In genomic region chr10:42763246-42763645, GRCm38 (mm10) we compare ENCODE assay signal across 9 mouse cellular contexts. TPM values are rescaled to one million over a fixed set of nuclear protein-coding genes. Genes with fewer than 3 reads are reported as not detected.
A peak's percentile ranks its signal among the peaks of the same experiment; 100 is the strongest.
DNase-seq lines count a peak whose midpoint lies in the region; ATAC-seq and TF ChIP-seq lines count a peak whose summit lies in the region.
"Had no signal": no experiment of that assay in that cellular context is flagged by ENCODE, and none has a peak within 500 bp of the region (broad histone marks: within the 10 kb centered on the region; RNA-seq: fewer than 3 reads in every experiment).

No protein-coding gene starts in this region.

- no peak for TF ChIP-seq POLR2A in cortical plate, adult 2 months (IDR thresholded peaks at IDR 0.05; ENCODE audit: extremely low read depth, insufficient read depth, low read length)

- peak overlapping the region in 1 of 2 experiments; percentile 76; a peak in 2 of 4 replicates for H3K4me3 ChIP-seq in heart, embryonic 14.5 days (ENCODE audit: control insufficient read depth in 1 of 2, insufficient read depth in 1 of 2, low read depth in 1 of 2, low read length in 2 of 2)
- peak overlapping the region; percentile 4; the same call in 1 of the 2 replicates for H3K4me3 ChIP-seq in cortical plate, adult 2 months (ENCODE audit: insufficient read depth, low read length)
- H3K4me3 ChIP-seq in hindbrain, embryonic 16.5 days (ENCODE audit: low read length), result peak overlapping the region; percentile 98
- peak overlapping the region; percentile 97 for H3K4me3 ChIP-seq in midbrain, embryonic 13.5 days (replicated peaks)

- H3K27ac ChIP-seq in heart, embryonic 14.5 days (replicated peaks in 1 of 2; ENCODE audit: control insufficient read depth in 1 of 2, insufficient read depth in 1 of 2, low read depth in 2 of 2, low read length in 2 of 2), result no peak overlapping the region
- no peak overlapping the region for H3K27ac ChIP-seq in cortical plate, adult 2 months (ENCODE audit: insufficient read depth, low read length)
- H3K27ac ChIP-seq in hindbrain, embryonic 16.5 days (ENCODE audit: low read depth, low read length), result no peak overlapping the region
- H3K27ac ChIP-seq in midbrain, embryonic 13.5 days, result no peak overlapping the region

- H3K9me3 ChIP-seq in heart, embryonic 14.5 days (ENCODE audit: control insufficient read depth, low read length), result no peaks in the 10 kb centered on the region
- no peaks in the 10 kb centered on the region for H3K9me3 ChIP-seq in hindbrain, embryonic 16.5 days (ENCODE audit: control insufficient read depth, low read length)
- no peaks in the 10 kb centered on the region for H3K9me3 ChIP-seq in midbrain, embryonic 13.5 days

- no peaks in the 10 kb centered on the region for H3K36me3 ChIP-seq in heart, embryonic 14.5 days (ENCODE audit: control insufficient read depth, insufficient read depth, low read length)
- H3K36me3 ChIP-seq in hindbrain, embryonic 16.5 days (ENCODE audit: control insufficient read depth, insufficient read depth, low read length), result no peaks in the 10 kb centered on the region
- H3K36me3 ChIP-seq in midbrain, embryonic 13.5 days, result no peaks in the 10 kb centered on the region

- peak overlapping the region; percentile 92 for H3K9ac ChIP-seq in heart, embryonic 14.5 days (ENCODE audit: low read length)
- H3K9ac ChIP-seq in hindbrain, embryonic 16.5 days (ENCODE audit: low read depth, low read length), result peak overlapping the region; percentile 47; the same call in 1 of the 2 replicates
- H3K9ac ChIP-seq in midbrain, embryonic 13.5 days (replicated peaks), result peak overlapping the region; percentile 99

- peaks cover 4 to 25% of the 10 kb centered on the region in 2 experiments; a peak in 3 of 4 replicates for H3K4me1 ChIP-seq in heart, embryonic 14.5 days (ENCODE audit: control insufficient read depth in 2 of 2, insufficient read depth in 2 of 2, low read length in 2 of 2)
- H3K4me1 ChIP-seq in cortical plate, adult 2 months (ENCODE audit: control insufficient read depth, insufficient read depth, low read length), result no peaks in the 10 kb centered on the region; the same call in 1 of the 2 replicates
- H3K4me1 ChIP-seq in hindbrain, embryonic 16.5 days (ENCODE audit: control insufficient read depth, insufficient read depth, low read depth, low read length), result peaks cover 19% of the 10 kb centered on the region
- H3K4me1 ChIP-seq in midbrain, embryonic 13.5 days (replicated peaks), result peaks cover 32% of the 10 kb centered on the region

- DNase-seq in heart, adult 18-20 months, result no peak
- DNase-seq in retina, embryonic 14.5 days (ENCODE audit: low spot score), result no peak
- DNase-seq in cerebellum, adult 9-10 months, result no peak
- DNase-seq: kidney, postnatal 14 days had no signal

- no peak for TF ChIP-seq CTCF in cortical plate, adult 2 months (IDR thresholded peaks at IDR 0.05; ENCODE audit: extremely low read depth, insufficient read depth, low read length)

- WGBS in heart, embryonic 14.5 days, result 53% methylated on average over 4 of the region's 4 CpGs
- WGBS in hindbrain, embryonic 16.5 days, result 37% methylated on average over 4 of the region's 4 CpGs
- WGBS in midbrain, embryonic 13.5 days, result 39% methylated on average over 4 of the region's 4 CpGs

- no peaks in the 10 kb centered on the region for H3K27me3 ChIP-seq in heart, embryonic 14.5 days (ENCODE audit: control insufficient read depth, insufficient read depth, low read length)
- no peaks in the 10 kb centered on the region for H3K27me3 ChIP-seq in hindbrain, embryonic 16.5 days (replicated peaks; ENCODE audit: control insufficient read depth, insufficient read depth, low read length)
- H3K27me3 ChIP-seq in midbrain, embryonic 13.5 days, result 0 out of 2 replicates have a peak, but pooled peaks cover 3% of the 10 kb centered on the region

- no peak for ATAC-seq in heart, embryonic 14.5 days (ENCODE audit: insufficient number of reproducible peaks, insufficient read depth, low FRiP score, low read depth)
- no peak for ATAC-seq in hindbrain, embryonic 16.5 days
- ATAC-seq in midbrain, embryonic 13.5 days, result no peak
- ATAC-seq in frontal cortex, adult (ENCODE audit: low TSS enrichment), result no peak

- peak overlapping the region; percentile 79 for H3K4me2 ChIP-seq in heart, embryonic 14.5 days (ENCODE audit: low read length)
- H3K4me2 ChIP-seq in hindbrain, embryonic 16.5 days (ENCODE audit: low read length), result peak overlapping the region; percentile 87
- H3K4me2 ChIP-seq in midbrain, embryonic 13.5 days (replicated peaks), result peak overlapping the region; percentile 76

RNA-seq across cellular contexts. Expression of gene Sec63, which starts 1.9 kb away (rescaled TPM):
- 14.3 and 15.3 TPM in 2 replicates for polyA plus RNA-seq in heart, embryonic 14.5 days (2014; fragmentation: Nextera tagmentation; extraction: Ambion mirVana)
- 10 to 100 TPM; 29.5 to 37.7 TPM for total RNA-seq in heart, adult 18-20 months (2021)
- 41.8 and 51.9 TPM in 2 replicates for polyA plus RNA-seq in cortical plate, adult 2 months (2012; rRNA removed)
- polyA plus RNA-seq in hindbrain, embryonic 16.5 days (2015; fragmentation: Nextera tagmentation; extraction: Ambion mirVana), result 16.6 and 18.1 TPM in 2 replicates
- polyA plus RNA-seq in midbrain, embryonic 13.5 days (2015; fragmentation: Nextera tagmentation; extraction: Ambion mirVana), result 26.3 and 26.4 TPM in 2 replicates

Comparison
In these comparisons a context has a peak if more than half of its experiments do, and no peak if none do; other contexts are left out.
1. H3K9ac ChIP-seq: peak in every context shown above with its lines; median percentile 99 in midbrain, embryonic 13.5 days; 92 in heart, embryonic 14.5 days; 47 in hindbrain, embryonic 16.5 days.